Mouse (Mus musculus): Measurements from ENCODE around the gene Cast.

Cast gene

GRCm38 (mm10) chr13:74695497-74696193, 113.0 kb downstream of the Cast start:
- no peak for ATAC-seq (ENCODE audit: low TSS enrichment)

All from frontal cortex, adult (tissue).